16 mouse cellular contexts compared by ENCODE assay signal in the genomic region with DNA sequence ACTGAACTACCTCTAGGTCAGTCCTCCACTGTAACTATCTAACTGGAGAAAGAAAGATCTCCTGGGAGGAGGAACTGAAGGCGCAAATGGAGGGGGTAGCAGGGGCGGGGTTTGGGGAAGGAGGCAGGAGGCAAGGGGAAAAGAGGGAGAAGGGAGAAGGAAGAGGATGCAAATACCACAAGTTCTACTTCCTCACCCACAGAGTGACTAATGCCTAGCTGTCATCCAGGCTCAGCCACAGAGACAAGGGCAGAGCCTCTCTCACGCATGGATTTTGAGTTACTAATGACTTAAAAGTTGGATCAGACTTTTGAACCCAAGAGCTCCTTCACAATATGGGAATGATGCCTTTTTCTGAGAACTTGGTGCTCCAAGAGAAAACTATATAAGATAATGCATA.
"Had no signal": no experiment of that assay in that cellular context is flagged by ENCODE, and none has a peak within 500 bp of the region (broad histone marks: within the 10 kb centered on the region; RNA-seq: fewer than 3 reads in every experiment).

No protein-coding gene starts in this region.

- H3K9me3 ChIP-seq: limb, embryonic 12.5 days; liver, embryonic 13.5 days; lung, embryonic 15.5 days; midbrain, embryonic 13.5 days; neural tube, embryonic 13.5 days had no signal

- H3K4me2 ChIP-seq: limb, embryonic 12.5 days; liver, embryonic 13.5 days; lung, embryonic 15.5 days; midbrain, embryonic 13.5 days; neural tube, embryonic 13.5 days had no signal

- H3K9ac ChIP-seq: limb, embryonic 12.5 days; liver, embryonic 13.5 days; liver, postnatal 0 days; lung, embryonic 15.5 days; midbrain, embryonic 13.5 days; neural tube, embryonic 13.5 days had no signal

- ATAC-seq: liver, postnatal 0 days; midbrain, embryonic 13.5 days had no signal

- H3K4me1 ChIP-seq: liver, embryonic 13.5 days; lung, embryonic 15.5 days; midbrain, embryonic 13.5 days; neural tube, embryonic 13.5 days had no signal

- DNase-seq: kidney, adult 8-10 months; kidney, postnatal 36 days; liver; liver, embryonic 13.5 days; liver, postnatal 0 days; lung, postnatal 36 days; retina, postnatal 1 day; right cerebral cortex, postnatal 4 days; spleen, adult 18-20 months; thymus, adult 18-20 months; thymus, postnatal 14 days had no signal

- H3K36me3 ChIP-seq: liver, embryonic 13.5 days had no signal

- H3K27ac ChIP-seq: layer of hippocampus, adult 2 months; limb, embryonic 12.5 days; liver, embryonic 13.5 days; lung, embryonic 15.5 days; midbrain, embryonic 13.5 days; neural tube, embryonic 13.5 days had no signal

- H3K27me3 ChIP-seq: limb, embryonic 12.5 days; liver, embryonic 13.5 days; lung, embryonic 15.5 days; midbrain, embryonic 13.5 days; neural tube, embryonic 13.5 days had no signal

- H3K4me3 ChIP-seq: layer of hippocampus, adult 2 months; limb, embryonic 12.5 days; liver, embryonic 13.5 days; lung, embryonic 15.5 days; midbrain, embryonic 13.5 days; neural tube, embryonic 13.5 days had no signal
